Mouse (Mus musculus): Measurements from ENCODE around the gene Ift81. TPM values are rescaled to one million over a fixed set of nuclear protein-coding genes. Genes with fewer than 3 reads are reported as not detected.
"Not testable (repeated sequence)": the region's sequence is repeated elsewhere in the genome, so short reads cannot be mapped to it uniquely, and the experiment has no call there.

The Ift81 gene
- total RNA-seq (2021) = 1 to 10 TPM; 2.5 to 5.3 TPM
- long read RNA-seq, experiment 1, partial matches to known transcripts = 0 of 6 reads
- long read RNA-seq, experiment 1, other reads (novel, unspliced or antisense) = 2 of 6 reads
- long read RNA-seq, experiment 2, partial matches to known transcripts = 0 of 1 reads
- long read RNA-seq, experiment 2, other reads (novel, unspliced or antisense) = 1 of 1 reads

- intact Hi-C loops (cut with DNase I) = loop anchor here (5.0 to 10.0 kb wide), 2 partner anchors 112 to 489 kb away; partner anchors contain the start of gene Atp2a2
- peak; percentile 88 to 91 for DNase-seq
Measured at GRCm38 (mm10) chr5:122613908-122614732, at the start of gene Ift81. Ift81 (minus strand) TSS chr5:122614518.

- intact Hi-C loops (cut with DNase I) = no loop called here
- DNase-seq = no peak
Measured at GRCm38 (mm10) chr5:122662501-122662900, 48.2 kb upstream of the Ift81 start.

GRCm38 (mm10) chr5:122656808-122657207 is 42.5 kb upstream of the Ift81 start:
- DNase-seq = no peak
- intact Hi-C loops (cut with DNase I) = no loop called here

GRCm38 (mm10) chr5:122654268-122654573 is 39.9 kb upstream of the Ift81 start:
- intact Hi-C loops (cut with DNase I) = no loop called here
- no peak for DNase-seq

- intact Hi-C loops (cut with DNase I) = no loop called here
- no peak for DNase-seq
Measured at GRCm38 (mm10) chr5:122653446-122654267, 39.3 kb upstream of the Ift81 start.

- no peak for DNase-seq
- intact Hi-C loops (cut with DNase I) = no loop called here
Measured at GRCm38 (mm10) chr5:122653112-122653445, 38.8 kb upstream of the Ift81 start.

- intact Hi-C loops (cut with DNase I) = no loop called here
- no peak for DNase-seq
Measured at GRCm38 (mm10) chr5:122652506-122652905, 38.2 kb upstream of the Ift81 start.

- intact Hi-C loops (cut with DNase I) = no loop called here
- DNase-seq = no peak
Measured at GRCm38 (mm10) chr5:122650100-122650499, 35.8 kb upstream of the Ift81 start.

- intact Hi-C loops (cut with DNase I) = no loop called here
- DNase-seq = no peak
Measured at GRCm38 (mm10) chr5:122649264-122649663, 34.9 kb upstream of the Ift81 start.

GRCm38 (mm10) chr5:122647952-122648374 is 33.6 kb upstream of the Ift81 start:
- intact Hi-C loops (cut with DNase I); DNase-seq: not testable (repeated sequence)

- no peak for DNase-seq
- intact Hi-C loops (cut with DNase I) = no loop called here
Measured at GRCm38 (mm10) chr5:122647256-122647924, 33.1 kb upstream of the Ift81 start.

GRCm38 (mm10) chr5:122646050-122646449 is 31.7 kb upstream of the Ift81 start:
- intact Hi-C loops (cut with DNase I) = no loop called here

GRCm38 (mm10) chr5:122645290-122645689 is 31.0 kb upstream of the Ift81 start:
- no peak for DNase-seq

More at GRCm38 (mm10) chr5:122646050-122646449, 31.7 kb upstream of the Ift81 start:
- DNase-seq = no peak

GRCm38 (mm10) chr5:122644111-122644607 is 29.8 kb upstream of the Ift81 start:
- DNase-seq = peak in 1 of 2 experiments; percentile 24
- intact Hi-C loops (cut with DNase I) = no loop called here

More at GRCm38 (mm10) chr5:122645290-122645689, 31.0 kb upstream of the Ift81 start:
- intact Hi-C loops (cut with DNase I) = no loop called here

GRCm38 (mm10) chr5:122643701-122644100 is 29.4 kb upstream of the Ift81 start, which contains the start of gene P2rx7:
P2rx7 (plus strand) TSS chr5:122643911.
- intact Hi-C loops (cut with DNase I) = no loop called here
- DNase-seq = peak; percentile 52 to 57

- no peak for DNase-seq
- intact Hi-C loops (cut with DNase I) = no loop called here
Measured at GRCm38 (mm10) chr5:122639986-122640385, 25.7 kb upstream of the Ift81 start.

- DNase-seq = no peak
- intact Hi-C loops (cut with DNase I) = no loop called here
Measured at GRCm38 (mm10) chr5:122639517-122639916, 25.2 kb upstream of the Ift81 start.

GRCm38 (mm10) chr5:122638296-122638695 is 24.0 kb upstream of the Ift81 start:
- DNase-seq = no peak
- intact Hi-C loops (cut with DNase I) = no loop called here

GRCm38 (mm10) chr5:122636958-122637357 is 22.6 kb upstream of the Ift81 start:
- DNase-seq = no peak
- intact Hi-C loops (cut with DNase I) = no loop called here

GRCm38 (mm10) chr5:122636308-122636707 is 22.0 kb upstream of the Ift81 start:
- DNase-seq = no peak
- intact Hi-C loops (cut with DNase I) = no loop called here

All from gastrocnemius, postnatal 36 days (tissue).